Mouse (Mus musculus) neural tube, embryonic 12.5 days (tissue): ENCODE measurements at regions not wholly inside any gene's neighbourhood (a gene's known extent, or its start where the extent isn't known, plus 50 kb on each side); places are given as distances from the start of the nearest gene placed in this dataset.

Experiments used
- ATAC-seq: fragments of 200-750 bp; cut with Nextera tagmentation; 2 replicates; pipeline ENCODE4 v1.8.0; 2017; ENCODE audit warnings: low read depth, mild to moderate bottlenecking, moderate TSS enrichment, moderate library complexity; ENCODE audit not compliant: low FRiP score
- H3K27ac ChIP-seq: fragments of 300-500 bp; sonication (generic); 2 replicates; pipeline ENCODE4 v1.5.1; 2016
- H3K27me3 ChIP-seq: fragments of 300-500 bp; sonication (generic); replicated peaks from 2 replicates; pipeline ENCODE4 v1.6.1; 2016; ENCODE audit warnings: mild to moderate bottlenecking
- H3K36me3 ChIP-seq: fragments of 300-500 bp; sonication (generic); 2 replicates; pipeline ENCODE4 v1.6.1; 2016; ENCODE audit warnings: mild to moderate bottlenecking
- H3K4me1 ChIP-seq: fragments of 300-500 bp; sonication (generic); 2 replicates; pipeline ENCODE4 v1.6.1; 2016
- H3K4me2 ChIP-seq: fragments of 300-500 bp; sonication (generic); replicated peaks from 2 replicates; pipeline ENCODE4 v1.6.1; 2016; ENCODE audit warnings: mild to moderate bottlenecking
- H3K4me3 ChIP-seq: fragments of 300-500 bp; sonication (generic); 2 replicates; pipeline ENCODE4 v1.5.1; 2016
- H3K9ac ChIP-seq: fragments of 300-500 bp; sonication (generic); 2 replicates; pipeline ENCODE4 v1.6.1; 2016; ENCODE audit warnings: mild to moderate bottlenecking
- H3K9me3 ChIP-seq: fragments of 300-500 bp; sonication (generic); 2 replicates; pipeline ENCODE4 v1.6.1; 2016; ENCODE audit warnings: mild to moderate bottlenecking
- WGBS: fragments of 180-500 bp; shearing (Covaris S2); methylation state at CpG from one replicate; pipeline ENCODE4 v1.1.7; 2016; 5-methylcytosine and 5-hydroxymethylcytosine counted together

- H3K36me3 ChIP-seq: no peaks in the 10 kb centered on the region
- H3K4me3 ChIP-seq: no peak overlapping the region
- no peak overlapping the region for H3K9ac ChIP-seq
- no peaks in the 10 kb centered on the region for H3K27me3 ChIP-seq
- no peak for ATAC-seq
- H3K4me2 ChIP-seq: no peak overlapping the region
- H3K4me1 ChIP-seq: peaks cover 13% of the 10 kb centered on the region
- no peaks in the 10 kb centered on the region for H3K9me3 ChIP-seq
- WGBS: 83% methylated on average over 3 of the region's 3 CpGs
- no peak overlapping the region for H3K27ac ChIP-seq
These were observed 185.4 kb upstream of the Kazn start for GRCm38 (mm10) chr4:142424596-142424995.

- H3K4me2 ChIP-seq: no peak overlapping the region
- WGBS: 65% methylated on average over 7 of the region's 7 CpGs
- ATAC-seq: no peak
These were observed 181.2 kb upstream of the Kazn start for GRCm38 (mm10) chr4:142420427-142420826.

GRCm38 (mm10) chr4:142414874-142415273 is 175.7 kb upstream of the Kazn start:
- no peak for ATAC-seq
- WGBS: 73% methylated on average over 5 of the region's 5 CpGs
- Histone ChIP-seq H3K9ac (no peak overlapping the region), H3K9me3 (no peaks in the 10 kb centered on the region), H3K4me1 (0 out of 2 replicates have a peak, but pooled peaks cover 11% of the 10 kb centered on the region), H3K4me3 (no peak overlapping the region), H3K27ac (no peak overlapping the region), H3K36me3 (no peaks in the 10 kb centered on the region), H3K27me3 (no peaks in the 10 kb centered on the region), H3K4me2 (no peak overlapping the region)

More at GRCm38 (mm10) chr4:142420427-142420826, 181.2 kb upstream of the Kazn start:
- Histone ChIP-seq H3K4me3 (no peak overlapping the region), H3K27me3 (no peaks in the 10 kb centered on the region), H3K4me1 (peaks cover 10% of the 10 kb centered on the region), H3K9ac (no peak overlapping the region), H3K9me3 (no peaks in the 10 kb centered on the region), H3K27ac (no peak overlapping the region), H3K36me3 (no peaks in the 10 kb centered on the region)

- Histone ChIP-seq H3K27ac (no peak overlapping the region), H3K4me3 (no peak overlapping the region), H3K9ac (no peak overlapping the region), H3K4me1 (0 out of 2 replicates have a peak, but pooled peaks cover 13% of the 10 kb centered on the region), H3K4me2 (no peak overlapping the region), H3K27me3 (no peaks in the 10 kb centered on the region), H3K36me3 (no peaks in the 10 kb centered on the region), H3K9me3 (no peaks in the 10 kb centered on the region)
- 86% methylated on average over 5 of the region's 5 CpGs for WGBS
- ATAC-seq: no peak
These were observed 172.6 kb upstream of the Kazn start for GRCm38 (mm10) chr4:142411792-142412191.

- Histone ChIP-seq H3K36me3 (no peaks in the 10 kb centered on the region), H3K9me3 (no peaks in the 10 kb centered on the region), H3K4me2 (no peak overlapping the region), H3K4me3 (no peak overlapping the region), H3K9ac (no peak overlapping the region), H3K27ac (no peak overlapping the region), H3K4me1 (0 out of 2 replicates have a peak, but pooled peaks cover 13% of the 10 kb centered on the region), H3K27me3 (no peaks in the 10 kb centered on the region)
- 78% methylated on average over 26 of the region's 26 CpGs for WGBS
- no peak for ATAC-seq
These were observed 171.7 kb upstream of the Kazn start for GRCm38 (mm10) chr4:142410596-142411573.

GRCm38 (mm10) chr4:142397858-142398257 is 158.7 kb upstream of the Kazn start:
- H3K9me3 ChIP-seq: no peaks in the 10 kb centered on the region
- H3K36me3 ChIP-seq: no peaks in the 10 kb centered on the region
- no peaks in the 10 kb centered on the region for H3K27me3 ChIP-seq
- no peak overlapping the region for H3K9ac ChIP-seq
- WGBS: 80% methylated on average over 7 of the region's 7 CpGs
- no peaks in the 10 kb centered on the region for H3K4me1 ChIP-seq
- no peak overlapping the region for H3K27ac ChIP-seq
- H3K4me3 ChIP-seq: no peak overlapping the region
- H3K4me2 ChIP-seq: no peak overlapping the region
- ATAC-seq: no peak

- Histone ChIP-seq H3K27ac (no peak overlapping the region), H3K4me1 (no peaks in the 10 kb centered on the region), H3K4me3 (no peak overlapping the region), H3K9me3 (no peaks in the 10 kb centered on the region), H3K4me2 (no peak overlapping the region), H3K27me3 (no peaks in the 10 kb centered on the region), H3K36me3 (no peaks in the 10 kb centered on the region), H3K9ac (no peak overlapping the region)
- no peak for ATAC-seq
- WGBS: 55% methylated on average over 2 of the region's 2 CpGs
These were observed 153.7 kb upstream of the Kazn start for GRCm38 (mm10) chr4:142392924-142393323.

GRCm38 (mm10) chr4:142390531-142391195 is 151.5 kb upstream of the Kazn start:
- Histone ChIP-seq H3K4me1 (no peaks in the 10 kb centered on the region), H3K27me3 (no peaks in the 10 kb centered on the region), H3K9ac (no peak overlapping the region), H3K36me3 (no peaks in the 10 kb centered on the region), H3K9me3 (no peaks in the 10 kb centered on the region), H3K4me3 (no peak overlapping the region), H3K27ac (no peak overlapping the region), H3K4me2 (no peak overlapping the region)
- WGBS: 85% methylated on average over 21 of the region's 21 CpGs
- ATAC-seq: no peak

GRCm38 (mm10) chr4:142388476-142388875 is 149.3 kb upstream of the Kazn start:
- no peak for ATAC-seq

GRCm38 (mm10) chr4:142381168-142381567 is 142.0 kb upstream of the Kazn start:
- Histone ChIP-seq H3K9ac (no peak overlapping the region), H3K4me1 (peaks cover 8% of the 10 kb centered on the region; the same call in 1 of the 2 replicates), H3K36me3 (no peaks in the 10 kb centered on the region), H3K9me3 (no peaks in the 10 kb centered on the region), H3K4me3 (no peak overlapping the region), H3K27ac (no peak overlapping the region), H3K27me3 (no peaks in the 10 kb centered on the region), H3K4me2 (no peak overlapping the region)
- ATAC-seq: no peak
- 80% methylated on average over 7 of the region's 7 CpGs for WGBS

More at GRCm38 (mm10) chr4:142388476-142388875, 149.3 kb upstream of the Kazn start:
- Histone ChIP-seq H3K4me2 (no peak overlapping the region), H3K4me1 (no peaks in the 10 kb centered on the region), H3K4me3 (no peak overlapping the region), H3K27me3 (no peaks in the 10 kb centered on the region), H3K9ac (no peak overlapping the region), H3K27ac (no peak overlapping the region), H3K9me3 (no peaks in the 10 kb centered on the region), H3K36me3 (no peaks in the 10 kb centered on the region)
- WGBS: 75% methylated on average over 6 of the region's 6 CpGs

- no peak overlapping the region for H3K27ac ChIP-seq
- H3K9ac ChIP-seq: no peak overlapping the region
- H3K4me1 ChIP-seq: peaks cover 8% of the 10 kb centered on the region; the same call in 1 of the 2 replicates
- H3K4me2 ChIP-seq: 0 out of 2 replicates have a peak overlapping the region, but pooled peaks have one; percentile 16
- no peaks in the 10 kb centered on the region for H3K36me3 ChIP-seq
- no peak overlapping the region for H3K4me3 ChIP-seq
- no peaks in the 10 kb centered on the region for H3K9me3 ChIP-seq
- no peak for ATAC-seq
- no peaks in the 10 kb centered on the region for H3K27me3 ChIP-seq
- 32% methylated on average over 9 of the region's 9 CpGs for WGBS
These were observed 139.3 kb upstream of the Kazn start for GRCm38 (mm10) chr4:142378452-142378851.

- no peak overlapping the region for H3K9ac ChIP-seq
- no peak overlapping the region for H3K4me2 ChIP-seq
- H3K4me1 ChIP-seq: no peaks in the 10 kb centered on the region
- 87% methylated on average over 3 of the region's 3 CpGs for WGBS
- no peak overlapping the region for H3K27ac ChIP-seq
- no peak overlapping the region for H3K4me3 ChIP-seq
- no peak for ATAC-seq
- H3K27me3 ChIP-seq: no peaks in the 10 kb centered on the region
- no peaks in the 10 kb centered on the region for H3K36me3 ChIP-seq
- peaks cover 9% of the 10 kb centered on the region for H3K9me3 ChIP-seq
These were observed 128.6 kb upstream of the Kazn start for GRCm38 (mm10) chr4:142367774-142368173.
